Mouse (Mus musculus) liver, embryonic 14.5 days (tissue): ENCODE data around the gene Sparc.

Experiments
- CTCF ChIP-seq: IDR thresholded peaks from 2 replicates; pipeline ENCODE4 v1.5.1; 2016; ENCODE audit warnings: antibody characterized with exemption, low read depth, control low read depth
- EP300 ChIP-seq: IDR thresholded peaks from 2 replicates; pipeline ENCODE4 v1.6.1; 2016; ENCODE audit warnings: antibody characterized with exemption, low read depth

DNA sequence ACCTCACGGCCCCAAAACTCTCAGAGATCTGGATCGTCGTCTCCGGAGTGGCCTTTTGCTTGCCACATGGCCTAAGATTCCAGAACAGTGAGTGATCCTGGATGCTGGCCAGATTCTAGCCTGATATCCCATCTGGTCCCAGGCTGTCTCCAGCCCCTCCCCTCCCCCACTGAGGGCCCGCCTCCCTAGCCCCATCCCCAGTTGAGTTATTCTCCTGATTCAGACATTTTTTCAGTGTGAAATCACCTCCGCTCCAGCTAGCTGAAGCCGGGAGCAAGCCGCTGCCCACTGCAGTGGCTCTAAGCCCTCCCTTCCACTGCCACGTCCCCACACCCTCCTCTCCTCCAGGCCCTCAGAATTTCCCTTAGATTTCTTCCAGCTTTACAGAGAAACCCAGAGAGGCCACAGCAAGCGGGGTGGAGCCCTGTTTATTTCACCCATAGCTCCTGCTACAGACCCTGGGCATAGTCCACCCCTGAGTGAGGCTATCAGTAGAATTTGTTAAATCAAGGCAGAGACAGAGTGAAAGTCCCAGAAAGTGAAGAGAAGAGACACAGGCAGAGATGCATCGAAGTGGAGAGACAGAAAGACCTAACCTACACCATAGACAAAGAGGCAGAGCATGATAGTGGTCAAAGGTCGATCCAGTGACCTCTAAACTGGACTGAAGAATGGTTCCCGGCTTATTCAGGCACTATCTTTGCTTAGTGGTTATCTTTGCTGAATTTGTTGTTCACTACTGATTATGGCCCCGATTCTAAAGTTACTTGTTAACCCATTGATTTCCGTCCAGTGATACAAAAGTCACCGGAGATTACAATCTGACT lies 5.4 kb upstream of the Sparc start:
- TF ChIP-seq CTCF (no peak), EP300 (no peak)
